Mouse (Mus musculus) inflammation-experienced regulatory T-cells, adult 16 weeks (primary cell): ENCODE results near the gene Gnas. TPM values are rescaled to one million over a fixed set of nuclear protein-coding genes. Genes with fewer than 3 reads are reported as not detected.

ENCODE experiments used
- polyA plus RNA-seq: library from polyadenylated mRNA; unstranded; fragments of 100-300 nt; shearing (Covaris generic); gene quantifications from one replicate; pipeline ENCODE4 v1.2.1, GENCODE M21; 2017

Gene Gnas
- 87.4 TPM for polyA plus RNA-seq

GRCm38 (mm10) chr2:174284011-174284410 is at the start of gene Gnas:
Gene Gnas, plus strand, starts transcription at chr2:174284320.

GRCm38 (mm10) chr2:174346612-174346998 is 62.5 kb downstream of the Gnas start, which contains the start of gene Gm20721:
Gene Gm20721, minus strand, starts transcription at chr2:174346712.

Other genes starting within 250 kb of the Gnas start
- gene Stx16, start 208.0 kb upstream of the Gnas start, polyA plus RNA-seq: 29.7 TPM
- gene Npepl1, start 174.0 kb upstream of the Gnas start, polyA plus RNA-seq: 58.4 TPM
- not detected for gene Gm20721, start 62.4 kb downstream of the Gnas start, polyA plus RNA-seq
- gene Nelfcd, start 131.5 kb downstream of the Gnas start, polyA plus RNA-seq: 87.4 TPM
- gene Ctsz, start 154.7 kb downstream of the Gnas start, polyA plus RNA-seq: 147 TPM
- 0.21 TPM for gene Tubb1, start 166.4 kb downstream of the Gnas start, polyA plus RNA-seq
- 455 TPM for gene Atp5e, start 179.8 kb downstream of the Gnas start, polyA plus RNA-seq
- 94.2 TPM for gene Prelid3b, start 188.8 kb downstream of the Gnas start, polyA plus RNA-seq